Mouse (Mus musculus) G1E (cell line): Measurements from ENCODE around the gene Emc9.

Source experiments
- CTCF ChIP-seq: IDR thresholded peaks from 2 replicates; pipeline ENCODE4 v1.5.1; 2012; ENCODE audit warnings: low read depth, low read length, inconsistent platforms, mixed read lengths
- GATA1 ChIP-seq: IDR thresholded peaks from 2 replicates; pipeline ENCODE4 v1.6.1; 2012; ENCODE audit warnings: borderline replicate concordance, low read length, inconsistent platforms, mixed read lengths
- POLR2AphosphoS5 ChIP-seq: IDR thresholded peaks from 2 replicates; pipeline ENCODE4 v1.6.1; 2012; ENCODE audit warnings: low read depth, low read length, inconsistent platforms; ENCODE audit not compliant: insufficient replicate concordance

- no peak for TF ChIP-seq CTCF
- TF ChIP-seq GATA1: no peak
- TF ChIP-seq POLR2AphosphoS5: no peak
These were observed 4.8 kb upstream of the Emc9 start for GRCm38 (mm10) chr14:55589771-55590448.
